Mouse (Mus musculus): ENCODE measurements at regions not wholly inside any gene's neighbourhood (a gene's known extent, or its start where the extent isn't known, plus 50 kb on each side); places are given as distances from the start of the nearest gene placed in this dataset.
A peak's percentile ranks its signal among the peaks of the same experiment; 100 is the strongest.
"Not testable (repeated sequence)": the region's sequence is repeated elsewhere in the genome, so short reads cannot be mapped to it uniquely, and the experiment has no call there.

DNA sequence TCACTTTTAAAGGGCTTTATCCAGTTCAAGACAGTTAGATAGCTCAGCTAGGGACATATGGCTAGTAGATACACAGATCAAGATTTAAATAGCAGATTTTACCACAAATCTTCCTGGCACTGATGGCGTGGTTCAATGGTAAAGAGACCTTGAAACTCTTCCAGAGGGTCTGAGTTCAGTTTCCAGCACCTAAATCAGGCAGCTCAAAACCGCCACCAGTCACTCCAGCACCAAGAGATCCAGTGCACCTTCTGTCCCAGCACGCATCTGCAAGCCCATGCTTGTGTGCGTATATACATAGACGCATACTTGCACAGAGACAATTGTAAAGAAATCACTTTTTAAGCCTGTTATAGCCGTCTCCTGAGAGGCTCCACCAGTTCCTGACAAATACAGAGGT is 454.0 kb upstream of the Jmjd1c start:
- DNase-seq (ENCODE audit: low spot score in 2 of 2) = no peak

DNA sequence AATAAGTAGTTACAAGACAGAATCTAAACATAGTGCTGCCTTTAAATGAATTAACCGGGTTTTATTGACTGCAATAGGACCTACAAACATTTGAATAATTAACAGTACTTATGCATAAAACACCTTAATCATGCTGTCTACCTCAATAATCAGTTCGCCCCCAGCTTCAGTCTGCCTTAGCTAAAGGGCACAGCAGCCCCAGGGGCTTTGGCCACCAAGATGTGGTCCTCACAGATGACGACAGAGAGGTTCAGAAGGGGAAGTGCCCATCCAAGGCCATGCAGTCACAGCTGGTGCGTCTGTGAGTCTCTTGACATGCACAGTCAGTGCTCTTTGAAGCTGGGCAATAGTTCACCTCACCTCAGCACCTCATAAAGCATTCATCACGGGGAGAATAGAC is 452.8 kb upstream of the Jmjd1c start:
- no peak for DNase-seq (ENCODE audit: low spot score in 2 of 2)

DNA sequence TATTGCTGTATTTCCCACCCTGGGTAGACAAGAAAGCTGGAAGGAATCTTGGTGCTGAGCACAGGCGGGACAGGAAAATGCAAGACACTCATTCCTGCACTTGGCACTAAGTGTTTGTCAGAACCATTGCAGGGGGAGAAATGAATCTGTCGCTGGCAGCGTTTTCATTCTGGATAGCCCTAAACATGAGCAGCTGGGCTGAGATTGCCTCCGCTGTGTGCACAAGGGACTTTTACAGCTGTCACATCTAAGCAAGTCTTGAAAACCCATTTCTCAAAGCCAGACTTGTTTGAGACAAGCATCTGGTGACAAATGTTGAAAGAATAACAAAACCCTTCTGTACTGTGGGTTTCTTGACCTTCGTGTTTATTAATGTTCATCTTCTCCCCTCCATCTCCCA is 438.4 kb upstream of the Jmjd1c start:
- DNase-seq (ENCODE audit: low spot score in 2 of 2) = no peak

DNA sequence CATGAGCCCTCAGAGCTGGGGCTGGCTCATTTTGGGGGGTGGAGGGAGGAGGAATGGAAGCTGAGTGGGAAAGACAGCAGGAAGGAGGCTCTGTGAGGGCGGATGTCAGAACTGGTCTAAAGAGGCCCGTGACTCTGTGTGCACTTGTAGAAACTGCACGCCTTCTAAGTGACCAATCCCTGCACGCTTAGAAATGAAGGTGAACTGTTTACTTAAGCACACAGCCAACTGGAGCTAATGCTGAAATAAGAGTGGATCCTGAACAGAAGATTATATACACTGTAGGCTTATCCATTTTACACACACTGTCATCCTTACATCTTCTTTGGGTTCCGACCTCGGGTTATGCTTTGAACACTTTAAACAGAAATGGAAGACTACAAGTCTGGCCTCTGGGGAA is 412.8 kb upstream of the Jmjd1c start:
- no peak for DNase-seq (ENCODE audit: low spot score in 2 of 2)

DNA sequence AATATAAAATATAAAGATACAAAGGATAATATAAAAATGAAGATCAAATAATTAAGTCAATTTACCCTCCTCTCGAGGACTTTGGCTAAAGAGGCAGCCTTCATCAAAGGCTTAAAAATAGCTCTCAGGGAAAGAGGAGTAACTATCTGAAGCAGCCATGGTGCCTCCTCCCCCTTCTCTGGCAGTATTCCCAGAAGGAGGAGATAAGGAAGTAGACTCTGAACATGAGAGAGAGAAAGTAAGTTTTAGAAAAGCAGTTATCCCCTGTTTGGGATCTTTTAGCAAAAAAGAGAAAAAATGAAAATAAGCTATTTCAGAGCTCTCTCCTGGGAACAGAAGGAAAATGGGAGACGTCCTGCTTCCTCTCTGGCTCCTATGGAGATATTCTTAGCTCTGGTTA is 406.7 kb upstream of the Jmjd1c start:
- not testable (repeated sequence) for DNase-seq (ENCODE audit: low spot score in 2 of 2)

GRCm38 (mm10) chr10:66694549-66695285 is 401.2 kb upstream of the Jmjd1c start:
- no peak for DNase-seq (ENCODE audit: low spot score in 2 of 2)

DNA sequence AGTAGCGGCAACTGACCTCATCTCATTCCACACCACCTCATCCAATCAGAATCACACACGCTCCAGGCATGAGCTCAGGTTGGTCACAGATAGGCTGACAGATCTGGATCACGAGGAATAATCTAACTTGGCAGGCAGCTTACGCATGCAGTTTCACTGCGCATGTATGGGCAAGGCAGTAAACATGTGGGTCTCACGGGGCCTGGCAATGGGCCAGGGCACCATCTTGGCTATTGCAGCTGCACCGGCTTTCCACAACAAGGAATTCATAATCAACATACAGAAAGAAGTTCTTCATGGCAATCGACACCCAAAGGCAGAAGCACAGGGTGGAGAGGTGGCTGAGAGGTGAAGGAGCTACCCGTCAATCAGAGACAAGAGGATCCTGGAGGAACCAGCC is 381.0 kb upstream of the Jmjd1c start:
- DNase-seq (ENCODE audit: low spot score in 2 of 2) = not testable (repeated sequence)

DNA sequence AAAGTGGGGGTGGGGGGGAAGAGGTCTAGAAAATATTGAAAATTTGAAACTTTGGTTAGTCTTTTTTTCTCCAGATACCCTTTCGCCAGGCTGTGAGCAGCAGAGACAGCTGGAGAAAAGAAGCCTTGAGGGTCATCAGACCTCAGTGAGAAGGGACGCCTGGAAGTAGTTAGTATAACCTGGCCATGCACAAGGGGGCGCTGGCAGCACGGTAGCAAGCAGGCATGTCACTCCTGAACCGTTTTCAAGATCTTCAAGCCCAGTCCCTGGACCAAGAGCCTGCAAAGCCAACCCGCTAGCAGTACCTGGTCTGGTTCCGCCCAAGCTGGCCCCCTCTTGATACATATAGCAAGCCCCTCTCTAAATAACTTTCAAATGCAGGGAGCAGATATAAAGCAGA is 378.0 kb upstream of the Jmjd1c start:
- DNase-seq (ENCODE audit: low spot score in 2 of 2) = no peak

- DNase-seq (ENCODE audit: low spot score in 2 of 2) = no peak
These were observed 376.1 kb upstream of the Jmjd1c start for GRCm38 (mm10) chr10:66719796-66720195.

GRCm38 (mm10) chr10:66733631-66734030 is 362.3 kb upstream of the Jmjd1c start:
- DNase-seq (ENCODE audit: low spot score in 2 of 2) = no peak

DNA sequence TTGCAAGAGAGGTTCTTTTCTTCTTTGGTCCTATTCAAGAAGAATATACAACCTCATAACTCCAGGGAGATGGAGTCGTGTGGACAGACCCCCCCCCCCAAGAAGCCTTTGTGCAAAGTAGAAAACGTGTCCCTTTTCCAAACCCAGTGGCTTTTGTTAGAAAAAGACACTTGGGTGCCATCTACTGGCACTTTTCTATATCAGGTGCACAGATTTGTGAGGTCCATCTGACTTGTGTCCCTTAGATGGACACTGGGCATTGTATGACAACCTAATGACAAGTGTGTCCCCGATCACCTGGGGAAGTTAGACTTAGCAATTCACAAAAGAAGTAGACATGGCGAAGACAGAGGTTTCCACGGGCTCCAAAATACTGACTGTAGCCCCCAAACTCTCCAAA is 361.1 kb upstream of the Jmjd1c start:
- DNase-seq (ENCODE audit: low spot score in 2 of 2) = no peak

DNA sequence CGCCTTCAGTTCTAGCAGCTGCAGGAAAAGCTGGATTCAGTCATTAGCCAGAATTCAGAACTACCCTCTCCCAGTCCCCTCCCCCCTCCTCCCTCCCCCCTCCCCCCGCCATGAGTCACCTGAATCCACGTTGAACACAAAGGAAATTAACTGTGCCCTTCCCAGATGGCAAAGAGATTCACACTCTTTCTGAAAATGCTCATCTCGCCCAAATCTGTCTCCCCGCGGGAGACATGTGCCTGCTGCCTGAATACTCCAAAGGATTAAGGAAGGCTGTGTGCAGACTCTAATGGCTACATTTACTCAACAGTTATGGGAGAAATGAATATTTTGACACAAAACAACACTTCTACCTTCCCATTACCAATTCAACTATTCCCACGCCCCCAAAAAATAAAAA is 356.9 kb upstream of the Jmjd1c start:
- no peak for DNase-seq (ENCODE audit: low spot score in 2 of 2)

- DNase-seq (ENCODE audit: low spot score in 2 of 2) = no peak
These were observed 354.1 kb upstream of the Jmjd1c start for GRCm38 (mm10) chr10:66741819-66742218.

DNA sequence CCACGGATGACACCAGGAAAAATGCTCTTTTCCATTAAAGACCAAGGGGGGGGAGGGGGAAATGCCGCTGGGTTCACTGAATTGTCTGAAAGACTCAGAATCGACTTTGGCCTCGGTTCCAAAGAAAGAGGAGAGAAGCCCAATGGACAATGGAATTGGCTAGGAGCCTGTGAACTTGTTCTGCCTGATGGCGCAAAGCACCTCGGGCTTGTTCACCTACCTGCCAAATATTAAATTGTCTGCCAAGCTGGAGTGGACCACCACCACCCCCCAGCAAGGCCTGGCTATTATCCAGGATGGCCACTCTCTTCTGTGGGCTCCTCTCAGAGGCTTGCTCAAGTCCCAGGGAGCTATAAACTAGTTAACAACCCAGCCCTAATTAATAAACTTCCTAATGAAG is 352.7 kb upstream of the Jmjd1c start:
- DNase-seq (ENCODE audit: low spot score in 2 of 2) = no peak

DNA sequence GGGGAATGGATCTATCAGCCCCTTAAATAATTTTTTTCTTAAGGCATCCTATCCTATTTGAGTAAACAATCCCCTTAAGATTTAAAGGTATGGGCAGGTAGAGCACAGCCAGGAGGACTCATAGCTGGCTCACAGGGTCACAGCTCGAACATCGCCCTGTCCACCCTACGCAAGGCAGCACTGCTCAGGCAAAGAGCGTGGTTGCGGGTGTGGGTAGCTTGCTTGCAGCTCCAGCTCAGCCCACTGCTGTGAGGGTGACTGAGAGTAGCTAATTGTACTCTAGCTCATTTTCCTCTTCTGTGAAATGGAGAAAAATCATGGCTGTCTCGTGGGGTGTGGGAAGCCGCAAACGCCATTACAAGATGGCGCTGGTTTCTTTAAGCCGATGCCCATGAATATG is 350.1 kb upstream of the Jmjd1c start:
- no peak for DNase-seq (ENCODE audit: low spot score in 2 of 2)

DNA sequence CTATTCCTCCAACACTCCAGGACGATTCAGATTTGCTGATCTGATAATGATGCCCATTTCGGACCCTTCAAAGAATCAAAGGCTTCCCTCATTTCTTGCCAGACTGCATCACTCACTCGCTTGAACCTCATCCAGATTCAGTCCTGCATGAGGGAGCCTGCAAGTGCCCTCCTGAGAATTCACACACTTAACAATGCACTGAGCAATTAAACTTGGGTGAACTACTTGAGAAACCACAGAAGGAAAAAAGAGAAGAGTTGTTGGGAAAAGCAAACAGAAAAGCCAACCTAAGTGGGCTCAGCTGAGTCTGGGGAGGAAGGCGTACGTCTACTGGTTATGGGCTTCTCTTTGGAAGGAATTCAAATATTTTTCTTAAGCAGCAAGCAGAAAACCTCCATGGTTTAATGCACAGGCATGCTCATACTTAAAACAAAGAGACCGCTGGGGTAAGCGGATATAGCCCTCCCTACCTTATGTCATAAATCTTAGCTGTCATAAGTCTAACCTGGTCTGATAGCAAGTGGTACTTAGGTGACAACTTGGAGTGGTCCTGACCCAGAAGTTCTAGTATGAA is 343.6 kb upstream of the Jmjd1c start:
- DNase-seq (ENCODE audit: low spot score in 2 of 2) = no peak

DNA sequence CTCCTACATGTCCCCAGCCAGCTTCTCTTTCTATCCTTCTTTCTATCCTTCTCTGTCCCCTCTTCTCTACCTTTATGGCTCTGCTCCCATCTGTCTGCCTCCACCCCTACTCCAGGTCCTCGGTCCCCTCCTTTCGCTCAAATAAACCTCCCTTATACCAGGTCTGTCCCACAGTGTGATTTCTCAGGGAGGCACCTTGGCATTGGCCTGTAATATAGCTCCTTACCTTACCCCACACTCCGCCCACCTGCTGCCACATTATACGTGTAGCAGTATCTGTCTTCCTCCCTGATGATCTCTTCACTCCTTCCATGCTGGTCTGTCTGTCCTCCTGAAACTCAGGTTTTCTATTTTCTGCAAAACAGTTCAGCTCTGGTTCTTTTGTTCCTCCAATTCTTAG is 339.1 kb upstream of the Jmjd1c start:
- no peak for DNase-seq (ENCODE audit: low spot score in 2 of 2)

DNA sequence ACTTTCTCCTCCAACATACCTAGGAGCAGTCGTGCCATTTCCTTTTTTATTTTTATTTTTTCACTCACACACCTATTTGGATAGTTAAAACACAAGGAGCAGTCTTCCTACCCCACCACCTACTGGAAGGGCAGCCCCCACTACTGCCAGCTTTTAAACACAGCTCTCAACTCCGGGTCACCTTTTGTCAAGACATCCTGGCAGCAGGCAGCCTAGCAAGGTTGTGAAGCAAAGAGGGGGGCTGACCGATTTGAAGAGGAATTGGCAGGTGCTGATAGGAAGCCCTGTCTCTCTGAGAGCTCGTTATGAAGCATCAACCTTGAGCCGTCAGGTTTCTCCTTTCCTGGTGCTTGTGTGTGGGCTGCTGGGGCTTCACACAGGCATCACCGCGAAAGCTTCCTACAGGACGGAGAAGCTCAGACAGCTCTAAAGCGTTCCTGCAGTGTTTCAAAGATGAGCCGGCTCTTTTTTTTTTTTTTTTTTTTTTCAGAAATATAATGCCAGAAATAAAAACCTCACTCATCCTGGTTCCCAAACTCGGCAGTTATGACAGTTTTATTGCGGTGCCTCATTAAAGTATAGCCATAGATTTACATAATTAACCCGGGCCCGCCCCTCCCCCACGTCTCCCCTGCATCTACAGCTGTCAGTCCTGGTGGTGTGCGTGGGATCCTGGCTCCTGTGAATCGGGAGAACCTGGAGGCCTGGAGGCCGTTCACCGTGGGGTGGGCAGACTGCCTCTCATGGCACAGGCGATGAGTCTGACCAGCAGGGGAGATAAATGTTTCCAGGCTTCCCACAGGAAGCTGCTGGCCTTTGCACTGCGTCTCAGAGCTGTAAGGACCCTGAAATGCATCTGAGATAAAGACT is 325.5 kb upstream of the Jmjd1c start:
- DNase-seq (ENCODE audit: low spot score in 2 of 2) = peak; percentile 9 to 14

- DNase-seq (ENCODE audit: low spot score in 2 of 2) = no peak
These were observed 315.4 kb upstream of the Jmjd1c start for GRCm38 (mm10) chr10:66780335-66781170.

GRCm38 (mm10) chr10:66781171-66781510 is 314.8 kb upstream of the Jmjd1c start:
- no peak for DNase-seq (ENCODE audit: low spot score in 2 of 2)

DNA sequence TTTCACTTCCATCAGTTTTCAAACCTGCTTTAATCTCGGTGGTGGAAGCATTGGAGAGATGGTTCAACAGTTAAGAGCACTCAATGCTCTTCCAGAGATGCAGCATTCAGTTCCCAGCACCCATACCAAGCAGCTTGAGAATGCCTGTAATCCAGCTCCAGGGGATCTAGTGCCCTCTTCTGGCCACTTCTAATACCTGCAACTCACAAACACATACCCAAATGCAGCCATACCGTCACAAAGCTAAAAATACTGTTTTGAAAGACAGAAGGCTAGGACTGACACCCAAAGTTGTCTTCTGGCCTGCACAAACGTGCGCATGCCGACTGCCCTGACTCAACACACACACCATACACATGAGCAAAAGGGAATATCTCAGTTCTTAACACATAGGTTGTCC is 313.9 kb upstream of the Jmjd1c start:
- DNase-seq (ENCODE audit: low spot score in 2 of 2) = no peak

- no peak for DNase-seq (ENCODE audit: low spot score in 2 of 2)
These were observed 308.1 kb upstream of the Jmjd1c start for GRCm38 (mm10) chr10:66787812-66788211.
